Mouse (Mus musculus) R1 (cell line): ENCODE results near the gene Rassf10.

Experiments used
- DNase-seq: peaks from one replicate; pipeline ENCODE4 v3.0.0-alpha.2; 2018; ENCODE audit warnings: low read depth, low spot score

Gene Rassf10

DNA sequence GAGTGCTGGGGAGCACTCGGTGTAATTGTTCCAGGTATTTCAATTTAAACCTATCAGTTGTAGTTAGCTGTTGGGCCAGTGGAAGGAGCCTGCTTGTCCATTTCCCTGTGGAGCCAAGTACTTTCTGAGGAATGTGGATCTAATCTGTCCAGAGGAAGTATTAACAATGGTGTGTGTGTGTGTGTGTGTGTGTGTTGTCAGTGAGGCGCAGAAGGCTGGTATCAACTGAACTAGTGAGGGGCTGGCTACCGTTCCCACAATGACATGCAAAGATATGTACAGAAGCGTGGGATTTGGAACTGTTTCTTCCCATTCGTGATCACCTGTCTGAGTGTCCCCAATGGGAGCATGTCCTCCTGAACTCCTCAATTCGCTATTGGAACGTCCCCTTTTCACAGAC, 3.2 kb downstream of the Rassf10 start:
- DNase-seq: no peak

DNA sequence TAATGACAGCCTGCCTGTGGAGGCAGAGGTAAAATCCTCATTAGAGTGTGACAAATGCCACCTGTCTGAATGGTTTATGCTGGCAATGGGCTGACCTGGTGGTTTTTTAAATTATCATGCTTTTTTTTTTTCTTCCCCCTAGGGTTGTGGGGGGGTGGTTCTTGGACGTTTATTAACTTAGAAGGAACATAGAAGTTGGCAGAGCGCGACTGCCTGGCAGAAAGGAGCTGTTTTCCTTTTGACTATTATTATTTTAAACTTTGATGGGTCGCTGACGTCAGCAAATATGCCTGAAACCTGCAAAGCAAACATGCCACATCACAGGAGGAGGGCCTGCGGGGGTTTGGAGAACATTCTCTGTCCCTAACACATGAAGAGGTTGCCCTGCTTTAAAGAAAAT, 3.9 kb downstream of the Rassf10 start:
- no peak for DNase-seq

DNA sequence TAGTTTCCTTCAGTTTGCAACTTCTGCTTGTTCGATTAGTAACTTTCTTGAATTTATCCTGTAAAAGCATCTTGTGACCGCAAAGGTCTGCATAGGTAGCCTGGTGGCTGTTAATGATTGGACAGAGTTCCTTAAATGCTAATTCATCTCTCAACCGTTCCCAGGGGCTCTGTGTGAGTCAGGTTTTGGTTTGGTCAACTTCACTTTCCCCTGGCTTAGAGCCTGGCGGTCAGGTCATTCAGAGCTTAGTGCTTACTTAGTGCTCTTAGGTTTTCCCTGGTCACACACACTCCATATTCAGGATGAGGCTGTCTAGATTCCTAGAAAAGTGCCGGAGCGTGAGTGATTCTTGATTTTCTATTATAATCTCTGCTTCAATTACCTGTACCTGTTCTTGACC, 12.6 kb downstream of the Rassf10 start:
- no peak for DNase-seq

- no peak for DNase-seq
Measured at GRCm38 (mm10) chr7:112966786-112967185, 13.0 kb downstream of the Rassf10 start.

DNA sequence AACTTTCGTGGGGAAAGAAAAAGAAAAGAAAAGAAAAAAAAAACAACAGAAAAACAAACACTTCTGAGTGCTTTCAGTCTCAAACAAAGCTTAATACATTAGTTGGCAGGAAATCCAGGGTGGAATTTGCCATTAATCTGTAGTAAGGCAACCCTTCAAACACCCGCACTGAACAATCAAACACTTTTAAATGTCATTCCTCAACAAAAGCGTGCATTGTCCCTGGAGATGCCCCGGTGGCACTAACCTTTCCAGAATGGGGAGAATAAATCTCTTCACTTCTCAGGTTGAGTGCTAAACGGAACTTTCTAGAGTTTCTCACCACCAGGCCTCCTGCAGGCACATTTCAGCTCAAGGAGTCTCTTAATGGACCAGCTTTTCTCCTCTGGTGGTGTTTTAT, 29.6 kb downstream of the Rassf10 start:
- DNase-seq: no peak

DNA sequence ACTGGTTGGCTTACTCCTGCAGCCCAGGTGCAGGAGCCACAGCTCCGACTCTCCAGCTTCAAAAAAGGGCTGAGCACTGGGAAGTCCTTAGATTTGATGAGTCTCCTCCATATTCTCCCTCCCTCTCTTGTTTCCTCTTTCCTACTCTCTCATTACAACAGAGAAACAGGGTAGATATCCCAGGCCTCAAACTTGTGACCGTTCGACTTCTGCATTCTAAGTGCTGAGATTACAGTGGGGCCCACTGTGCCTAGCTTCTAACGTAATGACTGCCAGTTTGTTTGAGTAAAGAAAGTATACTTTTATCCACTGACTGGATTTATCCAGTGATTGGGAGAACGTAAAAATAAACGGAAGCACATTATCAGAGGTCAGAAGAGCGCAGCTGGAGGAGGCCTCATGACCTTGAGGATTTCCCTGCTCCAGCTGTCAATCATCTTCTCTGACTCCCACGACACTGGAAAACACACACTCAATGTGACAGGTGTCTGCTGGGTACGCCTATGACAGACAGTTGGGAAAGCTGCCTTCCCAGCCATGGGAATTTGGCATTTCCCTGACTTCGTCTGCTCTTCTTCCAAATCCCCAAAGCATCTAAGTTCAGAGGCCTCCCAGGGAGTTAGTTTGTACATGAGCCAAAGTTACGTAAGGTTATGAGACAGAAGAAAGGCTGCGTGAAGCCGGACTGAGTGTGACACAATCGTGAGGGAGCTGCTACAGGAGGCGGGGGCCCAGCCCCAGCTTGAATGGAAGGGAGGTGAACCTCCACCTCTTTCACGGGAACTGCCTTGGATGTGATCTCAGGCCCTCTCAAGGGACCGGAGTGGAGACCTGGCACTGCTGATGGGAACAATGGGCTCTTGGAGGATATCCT, 31.2 kb downstream of the Rassf10 start:
- no peak for DNase-seq

DNA sequence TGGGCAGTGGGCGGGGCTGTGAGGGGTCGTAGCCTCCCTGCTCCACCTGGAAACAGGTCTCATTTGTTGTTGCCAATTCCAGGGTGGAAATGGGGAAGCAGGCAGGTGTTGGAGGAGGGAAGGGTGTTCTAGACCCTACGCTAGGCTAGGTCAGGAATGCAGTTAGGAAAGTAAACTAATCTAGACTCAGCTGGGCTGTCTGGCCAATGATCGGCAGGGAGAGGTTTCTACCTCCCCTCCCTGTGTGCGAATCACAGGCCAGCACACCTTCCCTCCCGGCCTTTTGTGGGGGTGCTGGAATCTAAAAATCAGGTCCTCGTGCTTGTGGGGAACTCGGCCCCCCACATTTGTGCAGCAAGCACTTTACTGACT, 31.8 kb downstream of the Rassf10 start:
- DNase-seq: peak; percentile 24

DNA sequence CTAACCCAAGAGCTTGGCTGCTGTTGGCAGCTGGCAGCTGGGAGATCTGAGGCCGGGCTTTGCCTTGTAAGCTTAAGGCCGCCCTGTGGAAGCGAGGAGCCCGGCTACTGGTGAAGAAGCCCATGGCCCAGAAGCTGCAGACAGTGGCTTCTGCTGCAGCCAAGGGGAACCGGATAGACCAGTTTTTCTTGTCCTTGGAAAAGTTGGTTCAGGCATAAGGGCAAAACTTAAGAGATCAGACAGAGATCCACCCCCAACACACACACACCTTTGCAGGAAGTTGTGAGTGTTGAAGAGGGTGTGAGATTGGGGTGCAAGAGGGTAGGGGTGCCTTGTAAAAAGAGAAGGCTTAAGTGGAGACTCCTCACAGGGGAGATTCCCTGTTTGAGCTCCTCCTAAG, 39.2 kb downstream of the Rassf10 start:
- DNase-seq: no peak

DNA sequence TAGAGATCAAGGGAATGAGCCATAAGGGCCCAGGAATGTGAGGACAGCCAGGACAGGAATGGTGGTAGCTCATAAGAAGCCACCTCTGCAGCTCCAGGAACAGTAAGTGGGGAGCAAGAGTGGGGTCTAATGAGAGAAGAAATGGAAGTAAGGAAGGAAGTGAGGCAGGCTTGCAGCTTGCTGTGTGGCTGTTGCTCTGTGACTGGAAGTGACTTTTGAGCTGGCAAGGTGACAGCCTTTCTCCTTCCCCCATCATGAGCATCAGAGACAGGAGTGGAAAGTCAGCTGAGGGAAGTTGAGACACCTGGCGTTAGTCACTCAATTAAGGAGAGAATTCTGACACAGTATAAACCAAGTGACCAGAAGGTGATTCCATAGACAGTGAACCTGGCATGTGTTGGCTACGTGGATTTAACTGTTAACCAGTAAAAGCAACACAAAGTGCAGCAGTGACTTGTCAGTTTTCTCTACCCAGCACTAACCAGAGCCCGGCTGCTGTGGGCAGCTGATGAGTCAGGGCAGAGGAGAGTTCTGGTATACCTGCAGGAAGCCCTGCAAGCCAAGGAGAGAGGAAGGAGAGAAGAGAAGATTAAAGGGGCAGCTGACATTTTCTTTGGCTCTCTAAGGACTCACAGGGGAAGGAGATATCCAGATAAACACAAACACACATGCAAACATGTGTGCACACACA, 49.9 kb downstream of the Rassf10 start:
- no peak for DNase-seq

DNA sequence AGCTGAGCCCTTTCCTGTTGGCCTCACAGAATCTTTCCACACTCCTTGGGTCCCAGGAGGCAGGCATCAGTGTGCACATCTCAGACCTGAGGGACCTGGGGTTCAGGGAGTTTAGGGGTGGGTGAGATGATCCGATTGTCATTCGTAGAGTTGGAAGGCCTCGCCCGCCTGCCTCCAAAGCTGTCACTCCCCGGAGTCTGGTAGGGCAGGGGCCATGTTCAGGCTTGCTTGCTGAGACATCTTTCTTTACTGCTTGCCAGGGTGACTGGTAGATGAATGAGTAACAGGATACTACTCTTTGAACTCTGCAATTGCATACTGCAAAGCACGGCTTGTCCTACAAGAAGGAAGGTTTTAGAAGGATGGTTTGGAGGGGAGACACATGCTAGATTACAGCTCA, 52.0 kb downstream of the Rassf10 start:
- DNase-seq: no peak
